In the genomic region with DNA sequence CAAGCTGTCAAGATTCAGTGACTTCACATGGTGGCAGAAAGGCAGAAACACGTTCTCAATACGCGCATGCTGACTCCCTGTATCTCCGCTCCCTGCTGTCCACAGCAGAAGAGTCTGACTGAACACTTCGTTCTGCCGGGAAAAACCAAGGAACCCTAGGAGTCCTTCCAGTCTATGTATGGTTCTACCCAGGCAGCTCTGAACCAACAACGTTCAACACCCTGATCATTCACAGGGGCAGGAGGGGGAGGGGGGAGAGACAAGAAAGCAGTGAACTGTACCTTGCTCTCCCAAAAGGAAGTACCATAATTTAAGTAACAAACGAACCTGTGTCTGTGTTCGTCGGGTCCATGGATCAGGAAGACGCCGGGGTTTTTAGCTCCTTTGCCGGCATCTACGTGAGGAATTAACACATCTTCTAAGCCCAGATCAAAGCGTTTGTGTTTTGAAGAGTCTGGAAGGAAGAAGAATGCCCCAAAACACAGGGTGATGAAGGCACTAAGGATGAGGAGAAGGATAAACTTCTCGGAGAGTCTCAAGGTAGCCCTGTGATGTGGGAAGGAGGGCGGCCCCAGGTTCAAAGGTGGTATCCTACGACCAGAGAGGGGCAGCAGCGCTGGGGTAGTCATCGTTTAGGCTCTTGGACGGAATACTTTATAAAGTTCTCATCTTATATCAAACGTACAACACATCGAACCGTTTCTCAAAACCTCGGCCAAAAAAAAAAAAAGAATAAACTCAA, we compare ENCODE assay signal across 8 mouse cellular contexts. TPM values are rescaled to one million over a fixed set of nuclear protein-coding genes. Genes with fewer than 3 reads are reported as not detected.
DNase-seq lines count a peak whose midpoint lies in the region; ATAC-seq and TF ChIP-seq lines count a peak whose summit lies in the region.

No protein-coding gene starts in this region.

- H3K27me3 ChIP-seq in ES-Bruce4 (ENCODE audit: control insufficient read depth, insufficient read depth, low read length, poor library complexity, severe bottlenecking), result no peaks in the 10 kb centered on the region
- H3K27me3 ChIP-seq in heart, embryonic 10.5 days (ENCODE audit: insufficient read depth, poor library complexity, severe bottlenecking), result peaks cover 7% of the 10 kb centered on the region; the same call in 1 of the 2 replicates
- no peaks in the 10 kb centered on the region; the same call in 1 of the 2 replicates for H3K27me3 ChIP-seq in midbrain, embryonic 11.5 days (ENCODE audit: control insufficient read depth, insufficient read depth, low read length)

- DNase-seq in cerebellum, adult 11-12 months, result peak; percentile 36
- no peak for DNase-seq in cerebellum, postnatal 4 days (ENCODE audit: low spot score in 2 of 2)
- peak; percentile 47 for DNase-seq in cerebellum, postnatal 25 days
- DNase-seq in heart, embryonic 10.5 days (ENCODE audit: low spot score), result no peak
- DNase-seq in kidney, postnatal 14 days, result peak; percentile 32
- peak; percentile 95 for DNase-seq in midbrain, embryonic 11.5 days (ENCODE audit: low spot score, missing footprints)
- peak; percentile 26 for DNase-seq in testis, postnatal 14 days (ENCODE audit: low spot score)

- under 1% methylated on average over 25 of the region's 25 CpGs for WGBS in heart, embryonic 10.5 days
- 0% methylated on average over 25 of the region's 25 CpGs for WGBS in midbrain, embryonic 11.5 days

- H3K9ac ChIP-seq in ES-Bruce4 (ENCODE audit: low read depth, poor library complexity, severe bottlenecking), result peak overlapping the region; percentile 84
- H3K9ac ChIP-seq in midbrain, embryonic 11.5 days (ENCODE audit: low read length), result peak overlapping the region; percentile 95

- H3K27ac ChIP-seq in ES-Bruce4 (ENCODE audit: insufficient read depth, low read length), result no peak overlapping the region
- peak overlapping the region; percentile 100 for H3K27ac ChIP-seq in heart, embryonic 10.5 days
- H3K27ac ChIP-seq in midbrain, embryonic 11.5 days (ENCODE audit: low read depth, low read length), result no peak overlapping the region; the same call in 1 of the 2 replicates

- H3K36me3 ChIP-seq in ES-Bruce4 (ENCODE audit: control insufficient read depth, insufficient read depth, low read length, poor library complexity, severe bottlenecking), result no peaks in the 10 kb centered on the region
- H3K36me3 ChIP-seq in heart, embryonic 10.5 days, result no peaks in the 10 kb centered on the region
- no peaks in the 10 kb centered on the region for H3K36me3 ChIP-seq in midbrain, embryonic 11.5 days (ENCODE audit: control insufficient read depth, insufficient read depth, low read length)

- H3K9me3 ChIP-seq in ES-Bruce4 (replicated peaks; ENCODE audit: control insufficient read depth, insufficient read depth, low read length, poor library complexity, severe bottlenecking), result no peaks in the 10 kb centered on the region
- H3K9me3 ChIP-seq in heart, embryonic 10.5 days, result no peaks in the 10 kb centered on the region
- no peaks in the 10 kb centered on the region for H3K9me3 ChIP-seq in midbrain, embryonic 11.5 days (ENCODE audit: control insufficient read depth, low read length)

- no peak for TF ChIP-seq CTCF in ES-Bruce4 (IDR thresholded peaks at IDR 0.05; ENCODE audit: low read depth, low read length)

- no peaks in the 10 kb centered on the region for H3K4me1 ChIP-seq in ES-Bruce4 (ENCODE audit: control insufficient read depth, insufficient read depth, low read length)
- H3K4me1 ChIP-seq in heart, embryonic 10.5 days, result peaks cover 29% of the 10 kb centered on the region
- H3K4me1 ChIP-seq in midbrain, embryonic 11.5 days (ENCODE audit: control insufficient read depth, insufficient read depth, low read length), result peaks cover 16% of the 10 kb centered on the region

- no peak for ATAC-seq in midbrain, embryonic 11.5 days (ENCODE audit: low FRiP score)

- H3K4me3 ChIP-seq in ES-Bruce4 (ENCODE audit: low read depth, low read length), result peak overlapping the region; percentile 91
- peak overlapping the region; percentile 94 for H3K4me3 ChIP-seq in heart, embryonic 10.5 days
- H3K4me3 ChIP-seq in midbrain, embryonic 11.5 days (ENCODE audit: low read depth, low read length), result peak overlapping the region; percentile 79

- H3K4me2 ChIP-seq in midbrain, embryonic 11.5 days, result peak overlapping the region; percentile 61

- TF ChIP-seq POLR2A in ES-Bruce4 (IDR thresholded peaks at IDR 0.05; ENCODE audit: insufficient read depth, low read length), result no peak

- no peak for TF ChIP-seq EP300 in ES-Bruce4 (IDR thresholded peaks at IDR 0.05; ENCODE audit: insufficient read depth, low read depth, low read length)

RNA-seq across cellular contexts. Expression of gene Man1a2, which starts 0.9 kb away (rescaled TPM):
- 61.3 and 66.2 TPM in 2 replicates for polyA plus RNA-seq in ES-Bruce4 (2011; ENCODE audit: insufficient read depth, insufficient read length, low read depth, missing spikeins)
- 59.4 and 75.5 TPM in 2 replicates for polyA plus RNA-seq in heart, embryonic 10.5 days (2016; fragmentation: Nextera tagmentation; extraction: Ambion mirVana)
- 36.9 and 46.3 TPM in 2 replicates for polyA plus RNA-seq in midbrain, embryonic 11.5 days (2014; fragmentation: Nextera tagmentation; extraction: Ambion mirVana)

Comparison
In these comparisons a context has a peak if more than half of its experiments do, and no peak if none do; other contexts are left out.
1. DNase-seq: peak in cerebellum, adult 11-12 months (single experiment), cerebellum, postnatal 25 days (2 of 2), kidney, postnatal 14 days (single experiment), midbrain, embryonic 11.5 days (single experiment) and testis, postnatal 14 days (single experiment); none in cerebellum, postnatal 4 days (0 of 2) and heart, embryonic 10.5 days (single experiment).
2. Peak in every context shown above with its lines, with median percentiles within 50 percentile points of each other: H3K4me3 ChIP-seq.